ENCODE assay signal across 16 mouse cellular contexts in genomic region chr11:48926437-48926836, GRCm38 (mm10). TPM values are rescaled to one million over a fixed set of nuclear protein-coding genes. Genes with fewer than 3 reads are reported as not detected.
A peak's percentile ranks its signal among the peaks of the same experiment; 100 is the strongest.
ATAC-seq and TF ChIP-seq lines count a peak whose summit lies in the region.
"Not testable (repeated sequence)": the region's sequence is repeated elsewhere in the genome, so short reads cannot be mapped to it uniquely, and the experiment has no call there.
"Had no signal": no experiment of that assay in that cellular context is flagged by ENCODE, and none has a peak within 500 bp of the region (broad histone marks: within the 10 kb centered on the region; RNA-seq: fewer than 3 reads in every experiment).

No protein-coding gene starts in this region.

- H3K4me1 ChIP-seq in brown adipose tissue, adult 24 weeks (ENCODE audit: control insufficient read depth, insufficient read depth, insufficient read length, low read length), result not testable (repeated sequence)
- H3K4me1 ChIP-seq in small intestine, adult 2 months (ENCODE audit: control insufficient read depth, insufficient read depth, insufficient read length, low read length), result peaks cover 12% of the 10 kb centered on the region; the same call in 1 of the 2 replicates

- peak; percentile 82 for ATAC-seq in erythroid progenitor cell, adult 5-6 weeks (replicated peaks; ENCODE audit: low FRiP score, poor library complexity, severe bottlenecking)
- ATAC-seq in megakaryocyte-erythroid progenitor cell, adult 5-6 weeks (replicated peaks; ENCODE audit: low FRiP score, low TSS enrichment, poor library complexity, severe bottlenecking), result peak; percentile 50; the same call in 1 of the 2 replicates

- not testable (repeated sequence) for H3K4me3 ChIP-seq in brown adipose tissue, adult 24 weeks (ENCODE audit: insufficient read depth, low read depth, low read length); small intestine, adult 2 months (ENCODE audit: low read depth, low read length)

- peak overlapping the region; percentile 60; the same call in 1 of the 2 replicates for H3K27ac ChIP-seq in brown adipose tissue, adult 24 weeks (replicated peaks; ENCODE audit: low read depth, low read length)
- peak overlapping the region; percentile 61 for H3K27ac ChIP-seq in small intestine, adult 2 months (ENCODE audit: insufficient read depth, low read depth, low read length)

- not testable (repeated sequence) for TF ChIP-seq POLR2A in small intestine, adult 2 months (IDR thresholded peaks at IDR 0.05; ENCODE audit: low read depth, low read length)

- H3K36me3 ChIP-seq in small intestine, adult 2 months (ENCODE audit: control insufficient read depth, insufficient read depth, low read length), result not testable (repeated sequence)

- TF ChIP-seq CTCF in small intestine, adult 2 months (IDR thresholded peaks at IDR 0.05; ENCODE audit: extremely low read depth, insufficient read length, insufficient replicate concordance, low read depth, low read length), result not testable (repeated sequence)

- not testable (repeated sequence) for H3K27me3 ChIP-seq in small intestine, adult 2 months (ENCODE audit: control insufficient read depth, insufficient read depth, low read length)

RNA-seq across cellular contexts. Expression of gene Psme2b, which starts 19.6 kb away (rescaled TPM):
- 4.5 and 23.2 TPM in 2 replicates for polyA plus RNA-seq in brown adipose tissue, adult 24 weeks (2012; ENCODE audit: insufficient read depth, insufficient read length, missing spikeins)
- 6.3 and 13.7 TPM in 2 replicates for total RNA-seq in erythroid progenitor cell, adult 5-6 weeks (2015; ENCODE audit: low replicate concordance)
- 0.90 and 2.6 TPM in 2 replicates for total RNA-seq in erythroid progenitor cell, adult 5-6 weeks (2017; ENCODE audit: low replicate concordance)
- 4.3 and 12.2 TPM in 2 replicates for total RNA-seq in megakaryocyte-erythroid progenitor cell, adult 5-6 weeks (2014; fragmentation: Nextera tagmentation)
- total RNA-seq in megakaryocyte-erythroid progenitor cell, adult 5-6 weeks (2017), result 23.3 and 33.0 TPM in 2 replicates
- 5.0 and 10.9 TPM in 2 replicates for polyA plus RNA-seq in small intestine, adult 2 months (2012; rRNA removed)

RNA-seq across cellular contexts. Expression of gene Gm5431, which starts 24.4 kb away (rescaled TPM):
- not detected in 2 replicates for polyA plus RNA-seq in brown adipose tissue, adult 24 weeks (2012; ENCODE audit: insufficient read depth, insufficient read length, missing spikeins)
- total RNA-seq in erythroid progenitor cell, adult 5-6 weeks (2015; ENCODE audit: low replicate concordance), result 0.72 and 1.7 TPM in 2 replicates
- 0.64 and 1.5 TPM in 2 replicates for total RNA-seq in erythroid progenitor cell, adult 5-6 weeks (2017; ENCODE audit: low replicate concordance)
- not detected in 2 replicates for total RNA-seq in megakaryocyte-erythroid progenitor cell, adult 5-6 weeks (2014; fragmentation: Nextera tagmentation)
- not detected in 2 replicates for total RNA-seq in megakaryocyte-erythroid progenitor cell, adult 5-6 weeks (2017)
- 0.38 and 3.1 TPM in 2 replicates for polyA plus RNA-seq in small intestine, adult 2 months (2012; rRNA removed)
- polyA plus RNA-seq: C2C12; forebrain, embryonic 10.5 days; G1E had no signal

RNA-seq across cellular contexts. Expression of gene Olfr56, which starts 52.3 kb away (rescaled TPM):
- polyA plus RNA-seq in brown adipose tissue, adult 24 weeks (2012; ENCODE audit: insufficient read depth, insufficient read length, missing spikeins), result not detected in 2 replicates
- total RNA-seq in erythroid progenitor cell, adult 5-6 weeks (2015; ENCODE audit: low replicate concordance), result 1.7 and 3.2 TPM in 2 replicates
- 1.5 and 6.1 TPM in 2 replicates for total RNA-seq in erythroid progenitor cell, adult 5-6 weeks (2017; ENCODE audit: low replicate concordance)
- total RNA-seq in megakaryocyte-erythroid progenitor cell, adult 5-6 weeks (2014; fragmentation: Nextera tagmentation), result 0.25 and 0.70 TPM in 2 replicates
- total RNA-seq in megakaryocyte-erythroid progenitor cell, adult 5-6 weeks (2017), result 0.38 and 2.4 TPM in 2 replicates
- polyA plus RNA-seq in small intestine, adult 2 months (2012; rRNA removed), result 0.03 and 0.47 TPM in 2 replicates
- total RNA-seq: adrenal gland, postnatal 14 days; adrenal gland, postnatal 36 days; CH12.LX had no signal
- polyA plus RNA-seq: embryonic facial prominence, embryonic 11.5 days; embryonic facial prominence, embryonic 13.5 days; embryonic facial prominence, embryonic 15.5 days; forebrain, embryonic 10.5 days; forebrain, embryonic 12.5 days; forebrain, embryonic 14.5 days; forebrain, embryonic 16.5 days had no signal

RNA-seq across cellular contexts. Expression of gene 9930111J21Rik1, which starts 52.8 kb away (rescaled TPM):
- polyA plus RNA-seq in brown adipose tissue, adult 24 weeks (2012; ENCODE audit: insufficient read depth, insufficient read length, missing spikeins), result 1.2 TPM in 1 of 2 replicates, not detected in the other
- 12.2 and 15.5 TPM in 2 replicates for total RNA-seq in erythroid progenitor cell, adult 5-6 weeks (2015; ENCODE audit: low replicate concordance)
- total RNA-seq in erythroid progenitor cell, adult 5-6 weeks (2017; ENCODE audit: low replicate concordance), result 1.4 and 5.0 TPM in 2 replicates
- total RNA-seq in megakaryocyte-erythroid progenitor cell, adult 5-6 weeks (2014; fragmentation: Nextera tagmentation), result 0.33 and 1.4 TPM in 2 replicates
- total RNA-seq in megakaryocyte-erythroid progenitor cell, adult 5-6 weeks (2017), result 1.7 TPM in 1 of 2 replicates, not detected in the other
- polyA plus RNA-seq in small intestine, adult 2 months (2012; rRNA removed), result 0.94 and 1.3 TPM in 2 replicates

RNA-seq across cellular contexts. Expression of gene Irgm1, which starts 55.0 kb away (rescaled TPM):
- polyA plus RNA-seq in brown adipose tissue, adult 24 weeks (2012; ENCODE audit: insufficient read depth, insufficient read length, missing spikeins), result 9.2 and 11.6 TPM in 2 replicates
- 50.3 and 55.5 TPM in 2 replicates for total RNA-seq in erythroid progenitor cell, adult 5-6 weeks (2015; ENCODE audit: low replicate concordance)
- total RNA-seq in erythroid progenitor cell, adult 5-6 weeks (2017; ENCODE audit: low replicate concordance), result 51.0 and 53.7 TPM in 2 replicates
- 37.4 and 43.3 TPM in 2 replicates for total RNA-seq in megakaryocyte-erythroid progenitor cell, adult 5-6 weeks (2014; fragmentation: Nextera tagmentation)
- 53.9 and 61.5 TPM in 2 replicates for total RNA-seq in megakaryocyte-erythroid progenitor cell, adult 5-6 weeks (2017)
- polyA plus RNA-seq in small intestine, adult 2 months (2012; rRNA removed), result 1.8 and 7.4 TPM in 2 replicates
